Mouse (Mus musculus): ENCODE data around the gene Pclo.

DNA sequence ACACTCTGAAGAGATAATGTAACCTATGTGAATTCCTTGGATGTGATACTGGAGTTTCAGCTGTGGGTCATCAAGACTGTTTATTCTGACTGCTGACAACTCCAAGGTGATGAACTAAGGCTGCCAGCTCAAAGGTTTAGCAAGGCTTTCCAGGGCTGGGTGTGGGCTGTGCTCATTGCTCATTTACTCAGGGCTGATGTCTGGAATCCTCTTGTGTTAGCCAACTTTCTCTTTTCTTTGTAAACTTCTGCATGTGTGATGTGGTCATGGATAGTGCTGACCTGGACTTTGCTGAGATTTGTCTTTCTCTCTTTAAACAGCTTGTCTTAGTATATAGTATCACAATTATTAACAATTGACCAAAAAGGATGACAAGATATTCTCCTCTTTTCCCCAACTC, 338.9 kb downstream of the Pclo start:
- no peak for TF ChIP-seq CTCF (IDR thresholded peaks at IDR 0.05; ENCODE audit: control insufficient read depth, insufficient read depth, insufficient replicate concordance, low read depth, low read length)
- no peak for TF ChIP-seq POLR2A (IDR thresholded peaks at IDR 0.05; ENCODE audit: control insufficient read depth, low read depth, low read length)
